Mouse (Mus musculus) B cell, adult 67 days (primary cell): ENCODE data around the gene Zfp990. TPM values are rescaled to one million over a fixed set of nuclear protein-coding genes. Genes with fewer than 3 reads are reported as not detected.

Experiments used
- total RNA-seq, 2 experiments: library from RNA; stranded (reverse); gene quantifications; 4 replicates each; pipeline ENCODE4 v1.2.4; 2023

Zfp990 gene
- 1 to 10 TPM; 5.1 to 6.3 TPM for total RNA-seq

DNA sequence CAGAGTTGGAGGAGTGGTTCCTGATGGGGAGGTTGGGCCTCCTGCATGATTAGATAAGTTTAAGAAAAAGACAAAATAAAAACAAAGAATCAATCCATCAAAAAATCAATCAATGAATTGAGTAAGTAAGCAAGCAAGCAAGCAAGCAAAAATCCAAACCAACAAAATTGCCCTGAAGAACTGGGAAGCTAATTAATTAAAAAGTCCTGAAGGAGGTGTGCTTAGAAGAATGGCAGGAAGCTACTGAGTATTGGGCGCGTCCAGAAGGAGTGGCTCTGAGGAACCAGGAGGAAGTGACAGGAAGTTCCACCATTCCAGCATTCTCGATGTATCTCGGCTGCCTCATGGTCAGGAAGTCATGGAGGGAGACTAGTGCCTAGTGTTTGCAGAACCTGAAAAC is at the start of gene Zfp990:
Gene Zfp990, plus strand, starts transcription at position 301 of the 400 bp plus-strand sequence.

DNA sequence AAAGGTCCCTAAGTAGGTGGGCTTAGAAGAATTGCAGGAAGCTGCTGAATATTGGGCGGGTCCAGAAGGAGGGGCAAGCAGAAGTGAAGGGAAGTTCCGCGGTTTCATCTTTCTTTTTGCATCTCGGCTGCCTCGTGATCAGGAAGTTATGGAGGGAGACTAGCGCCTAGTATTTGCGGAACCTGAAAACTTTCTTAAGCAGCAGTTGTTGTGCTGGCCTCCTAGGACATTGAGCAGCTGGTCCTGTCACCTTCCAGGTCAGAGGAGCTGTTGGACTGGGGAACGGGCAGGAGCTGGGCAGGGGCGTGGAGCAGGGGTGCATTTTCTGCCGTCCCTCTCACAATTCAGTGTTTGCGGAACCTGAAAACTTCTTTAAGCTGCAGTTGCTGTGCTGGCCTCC is 74.5 kb downstream of the Zfp990 start, which contains the start of gene Gm13212:
Gene Gm13212, plus strand, starts transcription at position 89 of the 400 bp plus-strand sequence.

Other genes with a start within 250 kb of the Zfp990 start
- gene Tnfrsf8, start 195.6 kb upstream of the Zfp990 start, total RNA-seq, result under 1 TPM in 1 of 2 experiments, not detected in 1; 0.36 TPM
- 10 to 100 TPM in 1 of 2 experiments, 1 to 10 TPM in 1; 8.4 to 12.6 TPM for gene Gm13212, start 74.4 kb downstream of the Zfp990 start, total RNA-seq
- gene Zfp980, start 159.9 kb downstream of the Zfp990 start, total RNA-seq, result under 1 TPM; 0.29 to 0.39 TPM